8 mouse cellular contexts compared by ENCODE assay signal in genomic region chr2:27886148-27886551, GRCm38 (mm10). TPM values are rescaled to one million over a fixed set of nuclear protein-coding genes. Genes with fewer than 3 reads are reported as not detected.
DNase-seq lines count a peak whose midpoint lies in the region; ATAC-seq and TF ChIP-seq lines count a peak whose summit lies in the region.

Col5a1 (plus strand) TSS chr2:27886425.

- peak within 1 kb of the TSS; percentile 58 for H3K4me2 ChIP-seq in intestine, embryonic 14.5 days (ENCODE audit: low read length)
- H3K4me2 ChIP-seq in liver, embryonic 15.5 days = peak within 1 kb of the TSS; percentile 70

- H3K9ac ChIP-seq in intestine, embryonic 14.5 days (ENCODE audit: low read length) = peak within 1 kb of the TSS; percentile 85
- H3K9ac ChIP-seq in liver, embryonic 15.5 days = no peak within 1 kb of the TSS

- H3K27ac ChIP-seq in layer of hippocampus, adult 2 months = no peak within 1 kb of the TSS; the same call in 1 of the 2 replicates
- peak within 1 kb of the TSS; percentile 93 for H3K27ac ChIP-seq in intestine, embryonic 14.5 days (ENCODE audit: low read depth)
- no peak within 1 kb of the TSS for H3K27ac ChIP-seq in liver, embryonic 15.5 days (replicated peaks)

- peaks cover 28% of the 10 kb centered on the region for H3K4me1 ChIP-seq in intestine, embryonic 14.5 days (replicated peaks; ENCODE audit: control insufficient read depth, insufficient read depth, low read length)
- peaks cover 8% of the 10 kb centered on the region; the same call in 1 of the 2 replicates for H3K4me1 ChIP-seq in liver, embryonic 15.5 days (replicated peaks)

- no peak; the same call in 1 of the 2 replicates for TF ChIP-seq POLR2A in brain, embryonic 14.5 days (IDR thresholded peaks at IDR 0.05; ENCODE audit: borderline replicate concordance, extremely low read depth, insufficient read depth, insufficient read length, poor library complexity, severe bottlenecking)

- peak; percentile 18 to 20 for DNase-seq in layer of hippocampus, adult 2 months (ENCODE audit: low spot score in 2 of 2)
- DNase-seq in layer of hippocampus, adult 8-10 months (ENCODE audit: low spot score in 2 of 2) = no peak
- DNase-seq in brain, embryonic 14.5 days (ENCODE audit: low read depth) = peak; percentile 92
- DNase-seq in gastrocnemius, postnatal 36 days = peak; percentile 68 to 85
- peak; percentile 90 for DNase-seq in intestine, embryonic 14.5 days (ENCODE audit: low spot score)
- peak; percentile 81 for DNase-seq in ovary, adult 18-20 months (ENCODE audit: low spot score)
- peak; percentile 85 for DNase-seq in urinary bladder, postnatal 14 days (ENCODE audit: low spot score)

- no peaks in the 10 kb centered on the region for H3K27me3 ChIP-seq in intestine, embryonic 14.5 days (replicated peaks; ENCODE audit: control insufficient read depth, insufficient read depth, low read length)
- peaks cover 80% of the 10 kb centered on the region for H3K27me3 ChIP-seq in liver, embryonic 15.5 days

- TF ChIP-seq CTCF in layer of hippocampus, adult 2 months (conservative IDR thresholded peaks at IDR 0.05) = no peak
- no peak for TF ChIP-seq CTCF in brain, embryonic 14.5 days (IDR thresholded peaks at IDR 0.05; ENCODE audit: borderline replicate concordance, extremely low read depth, insufficient read depth, insufficient read length)

- peak within 1 kb of the TSS; percentile 68 for H3K4me3 ChIP-seq in layer of hippocampus, adult 2 months
- H3K4me3 ChIP-seq in intestine, embryonic 14.5 days (ENCODE audit: low read depth, low read length) = peak within 1 kb of the TSS; percentile 67
- peak within 1 kb of the TSS; percentile 50 for H3K4me3 ChIP-seq in liver, embryonic 15.5 days (replicated peaks)

- WGBS in intestine, embryonic 14.5 days = under 1% methylated on average over 43 of the region's 45 CpGs
- 1% methylated on average over 42 of the region's 45 CpGs for WGBS in liver, embryonic 15.5 days (ENCODE audit: insufficient replicate concordance)

- intact Hi-C loops in gastrocnemius, postnatal 36 days (cut with DNase I) = loop anchor here (10.0 kb wide), 1 partner anchor 341 kb away; no protein-coding TSS in a partner anchor

- H3K9me3 ChIP-seq in intestine, embryonic 14.5 days (ENCODE audit: control insufficient read depth, low read length) = no peaks in the 10 kb centered on the region
- no peaks in the 10 kb centered on the region for H3K9me3 ChIP-seq in liver, embryonic 15.5 days (replicated peaks)

- 0 out of 2 replicates have a peak, but pooled peaks cover under 1% of the 10 kb centered on the region for H3K36me3 ChIP-seq in intestine, embryonic 14.5 days (ENCODE audit: control insufficient read depth, insufficient read depth, low read length)
- no peaks in the 10 kb centered on the region for H3K36me3 ChIP-seq in liver, embryonic 15.5 days (replicated peaks)

- peak; percentile 91 for ATAC-seq in intestine, embryonic 14.5 days (replicated peaks; ENCODE audit: low FRiP score, low TSS enrichment, low read depth)
- ATAC-seq in liver, embryonic 15.5 days (ENCODE audit: insufficient read depth) = peak; percentile 80

RNA-seq across cellular contexts. Expression of gene Col5a1, which starts in this region (rescaled TPM):
- total RNA-seq in layer of hippocampus, adult 2 months (2021) = 1 to 10 TPM; 3.6 to 4.1 TPM
- total RNA-seq in layer of hippocampus, adult 8-10 months (2022) = 1 to 10 TPM; 5.5 to 7.7 (median 5.8) TPM
- 15.1 and 29.8 TPM in 2 replicates for polyA plus RNA-seq in brain, embryonic 14.5 days (2012; rRNA removed)
- 10 to 100 TPM; 35.4 to 46.1 TPM for total RNA-seq in gastrocnemius, postnatal 36 days (2021)
- 118 and 124 TPM in 2 replicates for polyA plus RNA-seq in intestine, embryonic 14.5 days (2014; fragmentation: Nextera tagmentation; extraction: Ambion mirVana)
- 11.2 and 12.7 TPM in 2 replicates for polyA plus RNA-seq in liver, embryonic 15.5 days (2015; fragmentation: Nextera tagmentation; extraction: Ambion mirVana)

Comparison
In these comparisons a context has a peak if more than half of its experiments do, and no peak if none do; other contexts are left out.
1. RNA of gene Col5a1 (total RNA-seq): 35.4 to 46.1 TPM in gastrocnemius, postnatal 36 days; 5.5 to 7.7 TPM in layer of hippocampus, adult 8-10 months and 3.6 to 4.1 TPM in layer of hippocampus, adult 2 months; every median in the first group is over 4 times any median in the second.
2. DNase-seq: peak in layer of hippocampus, adult 2 months (2 of 2), brain, embryonic 14.5 days (single experiment), gastrocnemius, postnatal 36 days (2 of 2), intestine, embryonic 14.5 days (single experiment), ovary, adult 18-20 months (single experiment) and urinary bladder, postnatal 14 days (single experiment); none in layer of hippocampus, adult 8-10 months (0 of 2).
3. Peak in every context shown above with its lines, with median percentiles within 50 percentile points of each other: H3K4me3 ChIP-seq.